Mouse (Mus musculus) layer of hippocampus, adult 8-10 months (tissue): ENCODE results near the gene Mmadhc. TPM values are rescaled to one million over a fixed set of nuclear protein-coding genes. Genes with fewer than 3 reads are reported as not detected.

Experiments used
- DNase-seq, 2 experiments: peaks; one replicate each; pipeline ENCODE4 v3.0.0; 2022; ENCODE audit warnings: low spot score in 2 of 2
- total RNA-seq, 4 experiments: library from RNA; stranded (reverse); gene quantifications; 2 replicates each; pipeline ENCODE4 v1.2.4; 2022

The Mmadhc gene
- total RNA-seq, 4 experiments from 2014 or later = 45.2 to 51.4 (median 48.0) TPM

DNA sequence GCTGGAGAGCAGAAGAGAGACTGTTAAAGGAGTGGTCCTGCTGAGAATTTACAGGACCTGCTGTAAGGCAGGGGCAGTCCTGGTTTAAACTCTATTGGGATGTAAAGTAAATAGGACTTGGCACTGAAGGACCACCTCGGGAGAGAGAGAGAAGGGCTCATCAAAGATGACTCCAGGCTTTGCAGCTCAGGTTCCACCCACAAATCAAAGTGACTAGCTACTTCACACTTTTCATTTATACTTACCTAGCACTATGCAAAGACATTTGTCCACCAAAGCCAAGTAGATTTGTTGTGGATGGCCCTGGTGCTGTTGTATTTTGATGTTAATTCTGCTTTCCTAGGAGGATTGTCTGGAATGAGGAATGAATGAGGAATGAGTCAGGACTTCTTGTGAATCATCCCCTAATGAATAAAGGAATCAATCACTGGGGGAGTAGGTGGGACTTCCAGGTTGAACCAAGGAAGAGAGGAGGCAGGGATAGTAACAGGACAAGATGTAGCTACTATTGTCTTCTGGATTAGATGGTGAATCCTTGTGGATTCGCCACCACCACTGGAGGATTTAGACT lies 31.3 kb downstream of the Mmadhc start:
- no peak for DNase-seq

GRCm38 (mm10) chr2:50264059-50264458 lies 32.5 kb downstream of the Mmadhc start:
- DNase-seq = no peak

- no peak for DNase-seq
These were observed 41.6 kb downstream of the Mmadhc start for GRCm38 (mm10) chr2:50254955-50255354.

DNA sequence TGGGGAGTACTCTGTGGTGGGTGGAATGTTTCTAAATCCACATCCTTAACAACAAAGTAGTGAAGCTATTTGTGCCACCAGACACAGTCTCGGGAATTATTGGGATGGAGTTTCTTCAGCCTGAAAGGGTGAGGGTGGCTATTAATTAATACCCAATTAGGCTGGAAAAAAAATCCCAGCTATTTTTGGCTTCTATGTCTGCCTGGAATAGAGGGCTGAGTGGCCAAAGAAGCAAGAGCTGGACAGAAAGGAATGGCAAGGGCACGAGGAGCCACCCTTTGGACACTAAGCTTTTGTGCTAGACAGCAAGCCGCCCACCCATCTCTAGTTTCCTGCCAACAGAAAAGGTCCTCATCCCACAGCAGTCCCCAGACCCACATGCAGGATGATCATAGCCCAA lies 48.0 kb downstream of the Mmadhc start:
- DNase-seq = no peak

- no peak for DNase-seq
These were observed 63.1 kb downstream of the Mmadhc start for GRCm38 (mm10) chr2:50233491-50233890.

Other genes starting within 250 kb of the Mmadhc start
- 10 to 100 TPM; 14.9 to 19.1 (median 16.2) TPM for gene Lypd6, start 230.4 kb downstream of the Mmadhc start, total RNA-seq